Mouse (Mus musculus) forebrain, embryonic 15.5 days (tissue): ENCODE data around the gene Baz2a. TPM values are rescaled to one million over a fixed set of nuclear protein-coding genes. Genes with fewer than 3 reads are reported as not detected.
"Not testable (repeated sequence)": the region's sequence is repeated elsewhere in the genome, so short reads cannot be mapped to it uniquely, and the experiment has no call there.

Experiments used
- ATAC-seq: fragments of 200-750 bp; cut with Nextera tagmentation; replicated peaks from 2 replicates; pipeline ENCODE4 v1.8.0; 2017; ENCODE audit warnings: mild to moderate bottlenecking, moderate TSS enrichment, moderate library complexity
- H3K27ac ChIP-seq: fragments of 300-500 bp; sonication (generic); replicated peaks from 2 replicates; pipeline ENCODE4 v1.5.1; 2015; ENCODE audit warnings: mild to moderate bottlenecking, inconsistent platforms
- H3K27me3 ChIP-seq: fragments of 300-500 bp; sonication (generic); 2 replicates; pipeline ENCODE4 v1.6.1; 2015; ENCODE audit warnings: inconsistent platforms
- H3K36me3 ChIP-seq: fragments of 300-500 bp; sonication (generic); 2 replicates; pipeline ENCODE4 v1.6.1; 2015; ENCODE audit warnings: mild to moderate bottlenecking, inconsistent platforms
- H3K4me1 ChIP-seq: fragments of 300-500 bp; sonication (generic); 2 replicates; pipeline ENCODE4 v1.6.1; 2015; ENCODE audit warnings: inconsistent platforms
- H3K4me2 ChIP-seq: fragments of 300-500 bp; sonication (generic); replicated peaks from 2 replicates; pipeline ENCODE4 v1.6.1; 2015; ENCODE audit warnings: mild to moderate bottlenecking, inconsistent platforms
- H3K4me3 ChIP-seq: fragments of 300-500 bp; sonication (generic); 2 replicates; pipeline ENCODE4 v1.5.1; 2015; ENCODE audit warnings: mild to moderate bottlenecking, inconsistent platforms
- H3K9ac ChIP-seq: fragments of 300-500 bp; sonication (generic); replicated peaks from 2 replicates; pipeline ENCODE4 v1.6.1; 2015; ENCODE audit warnings: mild to moderate bottlenecking, inconsistent platforms
- H3K9me3 ChIP-seq: fragments of 300-500 bp; sonication (generic); 2 replicates; pipeline ENCODE4 v1.6.1; 2016; ENCODE audit warnings: inconsistent platforms
- WGBS: fragments of 180-500 bp; shearing (Covaris S2); methylation state at CpG from one replicate; pipeline ENCODE4 v1.1.7; 2015; ENCODE audit warnings: mixed read lengths; 5-methylcytosine and 5-hydroxymethylcytosine counted together
- microRNA counts: library from miRNA; unstranded; fragments of <30 nt; microRNA quantifications from one replicate; lab custom pipeline; 2016
- microRNA-seq: library from miRNA; unstranded; fragments of <30 nt; microRNA quantifications from one replicate; pipeline ENCODE4, GENCODE M21; 2016
- polyA plus RNA-seq: library from polyadenylated mRNA; unstranded; fragments of >200 nt; fragmentation: Nextera tagmentation; extraction: Ambion mirVana; gene quantifications from 2 replicates; pipeline ENCODE4 v1.2.1, GENCODE M21; 2015

Gene Baz2a
- polyA plus RNA-seq, 1 experiment from 2014 or later, result 9.1 TPM

DNA sequence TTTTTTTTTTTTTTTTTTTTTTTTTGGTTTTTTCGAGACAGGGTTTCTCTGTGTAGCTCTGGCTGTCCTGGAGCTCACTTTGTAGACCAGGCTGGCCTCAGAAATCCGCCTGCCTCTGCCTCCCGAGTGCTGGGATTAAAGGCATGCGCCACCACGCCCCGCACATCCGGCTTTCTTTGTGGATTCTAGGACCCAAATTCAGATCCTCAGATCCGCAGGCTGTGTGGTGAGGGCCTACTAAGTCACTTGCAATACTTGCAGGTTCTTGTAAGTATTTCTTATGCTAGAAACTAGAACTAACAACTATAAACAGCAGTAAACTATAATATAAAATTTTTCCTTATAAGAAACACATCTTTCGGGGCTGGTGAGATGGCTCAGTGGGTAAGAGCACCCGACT, 80.0 kb downstream of the Baz2a start:
- 96% methylated on average over 9 of the region's 10 CpGs for WGBS
- not testable (repeated sequence) for H3K27me3 ChIP-seq, ATAC-seq, H3K4me3 ChIP-seq, H3K9ac ChIP-seq, H3K27ac ChIP-seq, H3K36me3 ChIP-seq, H3K4me2 ChIP-seq, H3K9me3 ChIP-seq
- H3K4me1 ChIP-seq, result peaks cover 11% of the 10 kb centered on the region

DNA sequence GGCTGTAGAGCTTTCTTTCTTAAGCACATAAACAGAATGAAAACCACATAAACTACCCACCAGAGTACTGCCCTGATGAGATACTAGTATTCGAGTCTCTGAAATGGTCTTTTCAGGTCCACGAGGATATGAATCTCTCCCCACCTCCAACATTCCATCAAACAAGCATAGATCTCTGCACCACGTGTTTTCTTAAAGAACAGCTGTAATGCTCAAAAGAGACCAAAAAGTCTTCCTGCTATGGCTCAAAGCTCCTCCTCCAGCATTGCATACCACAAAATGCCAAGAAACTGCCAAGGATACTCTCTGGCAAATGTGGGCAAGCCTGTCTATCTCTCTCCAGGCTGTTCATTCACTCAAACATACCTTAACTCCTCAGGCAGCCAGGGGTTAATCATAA, 83.9 kb downstream of the Baz2a start:
- peaks cover 15% of the 10 kb centered on the region for H3K4me1 ChIP-seq
- no peaks in the 10 kb centered on the region for H3K27me3 ChIP-seq
- peak overlapping the region; percentile 56 for H3K9ac ChIP-seq
- WGBS, result 15% methylated on average over 3 of the region's 3 CpGs
- no peak overlapping the region for H3K27ac ChIP-seq
- H3K9me3 ChIP-seq, result no peaks in the 10 kb centered on the region
- H3K4me2 ChIP-seq, result peak overlapping the region; percentile 64
- peak overlapping the region; percentile 52 for H3K4me3 ChIP-seq
- H3K36me3 ChIP-seq, result no peaks in the 10 kb centered on the region
- no peak for ATAC-seq

DNA sequence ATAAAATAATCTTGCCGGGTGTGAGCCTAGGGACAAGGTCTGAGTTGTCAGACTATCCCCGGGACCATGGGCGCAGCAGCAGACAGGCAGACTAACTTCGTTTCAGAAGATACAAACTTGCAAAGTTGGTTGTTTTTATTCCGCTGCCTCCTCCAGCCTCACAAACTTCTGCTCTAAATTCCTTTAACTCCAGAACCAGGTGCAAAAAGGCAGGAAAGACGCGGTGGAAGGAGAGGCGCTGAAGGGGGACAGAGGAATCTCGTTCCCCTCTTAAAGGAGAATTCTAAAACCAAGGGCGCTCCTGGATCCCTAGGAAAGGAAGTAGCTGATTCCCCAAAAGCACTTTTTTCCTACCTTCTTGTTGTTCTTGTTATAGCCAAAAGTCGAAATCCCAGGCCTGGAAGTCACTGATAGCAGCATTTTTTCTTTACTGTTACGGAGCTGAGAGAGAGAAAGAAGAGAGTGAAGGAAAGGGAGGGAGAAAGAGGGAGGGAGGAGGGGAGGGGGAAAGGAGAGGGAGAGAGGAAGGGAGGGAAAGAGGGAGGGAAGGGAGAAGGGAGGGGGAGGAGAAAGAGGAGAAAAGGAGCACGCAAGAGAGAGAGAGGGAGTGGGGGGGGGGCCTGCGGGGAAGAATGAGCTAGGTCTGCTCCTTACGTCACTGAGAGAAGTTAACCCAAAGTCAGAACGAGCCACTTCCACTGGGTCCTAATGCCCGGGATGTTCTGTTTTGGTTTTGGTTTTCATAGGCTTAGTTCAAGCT, 84.8 kb downstream of the Baz2a start:
- H3K27ac ChIP-seq, result peak overlapping the region; percentile 64
- WGBS, result under 1% methylated on average over 17 of the region's 17 CpGs
- ATAC-seq, result peak; percentile 93

DNA sequence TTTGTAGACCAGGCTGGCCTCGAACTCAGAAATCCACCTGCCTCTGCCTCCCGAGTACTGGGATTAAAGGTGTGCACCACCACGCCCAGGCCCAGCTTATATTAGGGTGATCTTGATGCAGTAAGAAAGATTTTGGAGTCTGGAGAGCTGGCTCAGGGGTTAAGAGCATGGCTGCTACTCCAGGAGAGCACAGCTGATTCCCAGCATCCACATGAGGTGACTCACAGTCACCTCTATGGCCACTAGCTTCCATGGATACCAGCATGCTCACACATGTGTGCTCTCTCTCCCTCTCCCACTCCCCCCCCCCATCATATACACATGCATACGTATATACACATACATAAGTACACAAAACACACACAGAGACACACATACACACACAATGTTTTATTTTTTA, 85.9 kb downstream of the Baz2a start:
- Histone ChIP-seq H3K36me3 (no peaks in the 10 kb centered on the region), H3K9me3 (no peaks in the 10 kb centered on the region), H3K4me3 (no peak overlapping the region), H3K4me2 (no peak overlapping the region), H3K27me3 (no peaks in the 10 kb centered on the region), H3K4me1 (peaks cover 15% of the 10 kb centered on the region), H3K9ac (no peak overlapping the region), H3K27ac (no peak overlapping the region)
- 85% methylated on average over 4 of the region's 4 CpGs for WGBS
- 0 out of 2 replicates have a peak, but pooled peaks have one; percentile 29 for ATAC-seq

More for the DNA sequence above, 84.8 kb downstream of the Baz2a start:
- H3K27me3 ChIP-seq, result no peaks in the 10 kb centered on the region
- H3K36me3 ChIP-seq, result no peaks in the 10 kb centered on the region
- H3K9ac ChIP-seq, result peak overlapping the region; percentile 56
- peaks cover 15% of the 10 kb centered on the region for H3K4me1 ChIP-seq
- peak overlapping the region; percentile 52 for H3K4me3 ChIP-seq
- H3K9me3 ChIP-seq, result no peaks in the 10 kb centered on the region
- peak overlapping the region; percentile 64 for H3K4me2 ChIP-seq

MicroRNAs encoded within 50 kb of the gene (microRNA counts, 519-probe panel; counts per million panel counts)
- not detected for microRNA mmu-miR-677 (lab: Ali Mortazavi, UCI)

Small RNAs within 50 kb of the gene (microRNA-seq; reads per million reads assigned to microRNA genes)
- gene Mir677, result 14.5 reads per million, percentile 29 among the genes with 10 or more reads in this experiment

Other genes starting within 250 kb of the Baz2a start
- not detected in 2 replicates for gene Rdh19, start 241.6 kb upstream of the Baz2a start, polyA plus RNA-seq
- not detected in 2 replicates for gene Rdh16f2, start 225.1 kb upstream of the Baz2a start, polyA plus RNA-seq
- not detected in 2 replicates for gene Rdh7, start 202.8 kb upstream of the Baz2a start, polyA plus RNA-seq
- not detected in 2 replicates for gene Sdr9c7, start 193.1 kb upstream of the Baz2a start, polyA plus RNA-seq
- gene Hsd17b6, start 84.0 kb upstream of the Baz2a start, polyA plus RNA-seq, result not detected in 2 replicates
- 61.6 and 62.3 TPM in 2 replicates for gene Prim1, start 76.4 kb upstream of the Baz2a start, polyA plus RNA-seq
- gene Naca, start 56.0 kb upstream of the Baz2a start, polyA plus RNA-seq, result 599 and 612 TPM in 2 replicates
- 430 and 444 TPM in 2 replicates for gene Ptges3, start 32.6 kb upstream of the Baz2a start, polyA plus RNA-seq
- 2,026 and 2,088 TPM in 2 replicates for gene Atp5b, start 8.3 kb upstream of the Baz2a start, polyA plus RNA-seq
- gene Rbms2, start 88.7 kb downstream of the Baz2a start, polyA plus RNA-seq, result 7.9 and 9.0 TPM in 2 replicates
- gene Gls2, start 102.9 kb downstream of the Baz2a start, polyA plus RNA-seq, result 0.57 and 0.64 TPM in 2 replicates
- 19.1 and 19.8 TPM in 2 replicates for gene Spryd4, start 120.2 kb downstream of the Baz2a start, polyA plus RNA-seq
- gene Mip, start 134.3 kb downstream of the Baz2a start, polyA plus RNA-seq, result 0.19 TPM in 1 of 2 replicates, not detected in the other
- 32.0 and 35.8 TPM in 2 replicates for gene Timeless, start 140.5 kb downstream of the Baz2a start, polyA plus RNA-seq
- gene Apon, start 162.5 kb downstream of the Baz2a start, polyA plus RNA-seq, result 0.19 TPM in 1 of 2 replicates, not detected in the other
- not detected in 2 replicates for gene Apof, start 177.1 kb downstream of the Baz2a start, polyA plus RNA-seq
- 17.1 and 21.0 TPM in 2 replicates for gene Stat2, start 179.0 kb downstream of the Baz2a start, polyA plus RNA-seq
- gene Il23a, start 207.2 kb downstream of the Baz2a start, polyA plus RNA-seq, result 0.11 TPM in 1 of 2 replicates, not detected in the other
- 27.6 and 30.9 TPM in 2 replicates for gene Pan2, start 211.8 kb downstream of the Baz2a start, polyA plus RNA-seq
- 208 and 216 TPM in 2 replicates for gene Cnpy2, start 230.9 kb downstream of the Baz2a start, polyA plus RNA-seq
- gene Cs, start 246.2 kb downstream of the Baz2a start, polyA plus RNA-seq, result 233 and 237 TPM in 2 replicates